Mouse (Mus musculus): Measurements from ENCODE around the gene Rab34.

Gene Rab34

DNA sequence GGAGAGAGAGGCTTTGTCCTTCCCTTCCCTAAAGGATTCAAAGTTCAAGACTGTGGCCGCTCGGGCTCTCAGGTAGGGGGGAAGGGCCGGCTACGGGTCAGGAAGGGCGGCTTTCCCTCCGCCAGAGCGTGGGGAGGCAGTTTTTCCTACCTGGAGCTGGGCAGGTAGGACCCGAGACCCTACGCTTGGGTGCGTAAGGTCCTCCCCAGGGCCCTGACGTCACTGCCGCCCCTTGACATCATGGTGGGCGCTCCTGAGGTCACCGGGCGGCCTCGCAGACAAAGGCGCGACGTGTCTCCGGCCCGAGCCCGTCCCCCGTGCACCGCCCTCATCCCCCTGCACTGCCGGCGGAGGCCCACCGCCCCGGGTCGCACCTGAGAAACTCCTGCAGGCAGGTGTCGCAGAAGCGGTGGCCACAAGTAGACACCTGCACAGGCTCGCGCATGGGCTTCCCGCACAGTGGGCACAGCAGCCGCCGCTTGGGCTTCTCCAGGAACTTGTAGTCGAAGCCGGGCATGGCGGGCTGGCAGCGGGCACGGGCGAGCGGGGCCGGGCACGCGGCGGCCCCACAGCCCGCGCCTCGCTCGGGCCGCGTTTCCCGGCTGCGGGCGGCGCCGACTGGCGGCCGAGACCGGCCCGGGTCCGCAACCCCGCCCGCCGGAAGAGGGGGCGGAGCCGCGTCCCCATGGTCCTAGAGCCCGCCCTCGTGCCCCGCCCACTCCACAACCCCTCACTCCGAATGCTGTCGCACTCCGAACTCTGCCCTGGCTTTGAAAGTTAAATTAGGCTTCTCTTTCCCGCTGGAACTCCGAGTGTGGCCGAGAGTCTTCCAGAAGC, 23.1 kb upstream of the Rab34 start, which contains the start of gene Traf4:
Traf4 (minus strand) TSS at position 666 of the 837 bp plus-strand sequence.
- DNase-seq (ENCODE audit: low spot score in 2 of 2): peak; percentile 60 to 70

DNA sequence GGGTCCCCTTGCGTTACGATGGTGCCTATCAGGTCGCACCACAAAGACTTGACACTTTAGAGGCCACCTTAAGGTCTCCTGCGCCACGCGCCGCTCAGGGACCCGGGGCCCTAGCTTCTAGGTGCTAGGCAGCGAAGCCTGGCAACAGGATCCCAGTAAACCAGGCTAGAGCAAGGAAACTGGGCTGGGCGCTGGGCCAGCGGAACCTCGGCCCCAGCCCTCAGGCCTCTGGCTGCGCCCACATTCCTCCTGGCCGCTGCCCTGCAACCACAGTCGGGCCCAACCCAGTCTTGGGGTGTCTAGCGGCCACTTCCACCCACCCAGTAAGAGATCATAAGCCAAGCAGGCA, 22.5 kb upstream of the Rab34 start:
- DNase-seq (ENCODE audit: low spot score in 2 of 2): no peak

DNA sequence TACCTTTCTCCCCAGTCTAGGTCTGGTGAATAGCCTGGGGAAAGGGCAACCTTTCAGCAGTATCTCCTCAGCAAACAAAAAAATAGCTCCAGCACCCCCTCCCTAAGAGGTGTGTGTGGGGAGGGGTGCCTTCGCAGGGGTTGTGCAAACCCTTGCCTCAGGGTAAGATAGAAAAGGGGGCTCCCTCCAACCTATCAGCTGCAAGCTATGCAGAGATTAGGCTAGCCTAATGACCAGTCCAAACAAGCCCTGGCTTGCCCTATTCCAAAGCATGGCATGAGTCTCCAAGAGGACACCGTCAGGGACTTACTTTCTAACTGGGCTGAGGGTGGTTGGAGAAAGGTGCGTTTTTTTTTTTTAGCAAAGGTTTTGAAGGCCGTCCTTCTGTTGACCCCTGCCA, 22.1 kb upstream of the Rab34 start:
- DNase-seq (ENCODE audit: low spot score in 2 of 2): no peak

DNA sequence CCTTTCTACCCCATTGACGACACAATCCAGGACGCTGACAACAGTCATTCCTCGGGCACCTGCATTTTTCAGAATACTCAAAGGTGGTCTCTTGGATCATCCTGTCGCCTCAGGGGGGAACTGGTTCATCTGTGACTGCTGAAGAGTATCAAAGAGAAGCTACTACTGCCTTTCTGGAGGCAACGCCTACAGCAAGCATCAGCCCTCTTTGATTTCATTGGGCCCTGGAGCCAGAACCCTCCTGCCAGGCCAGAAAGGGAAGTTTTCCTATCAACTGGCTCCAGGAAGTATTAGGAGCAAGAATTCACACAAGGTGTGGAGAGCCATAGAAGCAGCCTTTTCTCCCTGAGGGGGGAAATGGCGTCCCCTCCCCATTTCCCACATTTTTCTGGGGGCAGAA, 21.6 kb upstream of the Rab34 start:
- DNase-seq (ENCODE audit: low spot score in 2 of 2): no peak

DNA sequence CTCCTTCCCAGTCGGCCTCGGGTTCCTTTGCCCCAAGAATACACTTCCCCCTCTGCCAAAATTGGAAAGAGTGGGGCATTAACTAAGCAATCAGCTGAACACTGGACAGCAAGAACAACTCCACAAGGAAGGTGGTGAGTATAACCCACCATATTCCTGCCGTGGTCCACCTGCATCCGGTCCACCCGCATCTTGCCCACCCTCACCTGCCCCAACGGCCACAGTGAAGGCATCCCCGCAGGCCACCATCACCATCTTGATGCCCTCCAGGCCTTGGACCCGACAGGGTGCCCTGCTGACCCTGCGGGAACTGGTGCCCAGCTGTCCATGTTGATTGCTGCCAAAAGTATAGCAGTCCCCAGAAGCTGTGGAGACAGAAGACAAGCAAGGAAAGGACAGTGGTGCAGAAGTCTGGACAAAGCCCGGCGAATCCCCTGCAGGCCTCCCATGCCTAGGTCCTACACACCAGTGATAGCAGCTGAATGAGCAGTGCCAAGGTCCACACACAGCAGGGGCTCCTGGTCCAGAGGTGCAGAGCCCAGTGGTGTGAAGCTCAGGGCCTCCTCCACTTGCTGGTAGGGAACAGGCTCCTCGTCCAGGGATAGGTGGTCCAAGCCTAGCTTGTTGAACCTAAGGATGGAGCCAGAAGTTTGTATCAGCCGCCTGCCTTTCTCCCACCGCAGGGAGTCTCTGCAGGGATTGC, 20.8 kb upstream of the Rab34 start:
- DNase-seq (ENCODE audit: low spot score in 2 of 2): no peak

DNA sequence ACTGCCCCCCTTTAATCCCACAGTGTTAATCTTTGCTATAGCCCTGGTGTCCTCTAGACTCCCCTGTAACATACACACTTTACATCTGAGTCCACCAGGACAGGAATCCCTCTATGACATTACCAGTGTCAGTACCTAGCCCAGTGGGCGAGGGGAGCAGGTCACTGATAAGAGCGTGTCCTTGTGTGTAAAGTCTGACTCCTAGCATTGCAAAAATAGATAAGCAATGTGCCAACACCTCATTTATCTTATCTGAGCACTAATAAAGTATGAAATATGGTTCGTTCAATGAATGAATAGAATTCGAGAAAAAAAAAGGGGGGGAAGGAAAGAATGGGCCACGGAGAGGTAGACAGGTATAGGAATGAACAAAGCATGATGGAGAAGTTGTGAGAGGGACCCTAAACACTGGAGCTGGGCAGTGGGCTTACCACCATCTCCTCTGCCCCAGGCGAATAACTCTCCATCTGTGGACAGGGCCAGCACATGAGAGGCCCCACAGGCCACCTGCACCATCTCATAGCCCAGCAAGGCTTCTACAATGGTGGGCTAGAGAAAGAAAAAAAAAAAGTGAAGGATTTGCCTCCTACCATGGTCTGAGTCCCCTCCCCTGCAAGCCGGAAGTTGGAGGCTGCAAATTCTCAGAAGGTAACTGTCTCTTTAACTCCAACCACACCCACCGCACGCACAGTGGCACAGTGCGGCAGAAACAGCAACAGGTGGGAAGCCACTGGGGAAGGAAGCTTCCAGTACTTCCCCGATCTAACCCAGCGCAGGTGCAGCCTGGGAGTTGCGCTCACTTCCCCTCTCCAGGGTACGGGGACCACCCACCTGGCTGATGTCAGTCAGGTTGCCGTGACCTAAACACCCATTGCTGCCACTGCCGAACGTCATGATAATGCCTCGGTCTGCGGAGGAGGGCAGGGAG, 19.4 kb upstream of the Rab34 start:
- DNase-seq (ENCODE audit: low spot score in 2 of 2): peak in 1 of 2 experiments; percentile 65

DNA sequence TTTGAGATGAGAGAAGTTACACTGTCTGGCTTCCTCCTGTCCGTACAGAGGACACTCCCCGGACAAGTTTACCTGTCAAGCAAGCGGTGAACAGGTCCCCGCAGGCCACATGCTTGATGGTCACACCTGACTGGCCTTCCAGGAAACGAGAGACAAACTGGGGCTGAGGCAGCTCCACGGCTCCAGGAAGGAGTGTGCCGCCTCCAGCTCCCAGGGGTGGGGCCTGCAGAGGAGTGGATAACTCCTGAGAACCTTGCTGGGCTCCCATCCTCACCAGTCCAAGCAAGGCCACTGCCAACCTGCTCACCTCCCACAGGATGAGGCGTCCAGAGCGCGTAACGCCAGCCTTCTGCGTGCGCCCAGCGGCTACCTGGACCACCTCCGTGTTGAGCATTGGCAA, 17.9 kb upstream of the Rab34 start:
- no peak for DNase-seq (ENCODE audit: low spot score in 2 of 2)

DNA sequence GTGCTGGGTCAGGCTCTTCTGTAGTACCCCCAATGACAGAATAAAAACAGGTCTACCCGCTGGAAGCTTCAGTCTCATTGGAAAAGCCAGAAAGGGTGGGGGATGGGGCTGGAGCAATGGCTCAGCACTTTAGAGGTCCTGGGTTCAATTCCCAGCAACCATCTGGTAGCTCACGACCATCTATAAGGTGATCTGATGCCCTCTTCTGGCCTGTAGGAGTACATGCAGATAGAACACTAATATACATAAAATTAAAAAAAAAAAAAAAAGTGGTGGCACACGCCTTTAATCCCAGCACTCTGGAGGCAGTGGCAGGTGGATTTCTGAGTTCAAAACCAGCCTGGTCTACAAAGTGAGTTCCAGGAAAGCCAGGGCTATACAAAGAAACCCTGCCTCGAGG, 16.9 kb upstream of the Rab34 start:
- no peak for DNase-seq (ENCODE audit: low spot score in 2 of 2)

DNA sequence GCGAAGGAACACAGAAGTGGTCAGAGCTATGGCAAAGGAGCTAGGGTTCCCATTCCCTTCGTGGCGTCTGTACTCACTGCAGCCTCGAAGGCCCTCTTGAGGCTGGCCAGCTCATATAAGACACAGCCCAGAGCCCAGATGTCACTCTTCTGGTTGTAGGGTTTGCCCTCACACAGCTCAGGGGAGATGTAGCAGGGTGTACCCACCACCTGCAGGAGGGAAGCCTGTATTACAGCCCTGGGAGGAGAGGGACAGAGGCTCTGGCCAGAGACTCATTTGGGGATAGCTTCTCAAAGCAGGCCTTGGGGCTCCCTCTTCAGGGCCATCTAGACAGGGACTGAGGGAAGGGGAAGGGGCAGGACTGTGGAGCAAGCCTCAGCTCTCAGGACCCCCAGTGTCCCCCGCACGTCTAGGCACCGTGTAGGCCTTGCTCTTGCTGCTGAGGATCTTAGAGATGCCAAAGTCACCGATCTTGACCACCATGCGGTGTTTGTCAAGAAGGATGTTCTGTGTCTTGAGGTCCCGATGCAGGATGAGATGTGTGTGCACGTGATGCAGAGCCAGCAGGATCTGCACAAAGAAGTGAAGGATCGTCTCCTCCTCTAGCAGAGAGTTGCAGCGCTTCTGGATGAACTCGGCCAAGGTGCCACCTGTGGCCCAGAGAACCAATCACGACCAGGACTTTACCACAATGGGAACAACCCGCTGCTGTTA, 16.0 kb upstream of the Rab34 start:
- DNase-seq (ENCODE audit: low spot score in 2 of 2): peak in 1 of 2 experiments; percentile 21

DNA sequence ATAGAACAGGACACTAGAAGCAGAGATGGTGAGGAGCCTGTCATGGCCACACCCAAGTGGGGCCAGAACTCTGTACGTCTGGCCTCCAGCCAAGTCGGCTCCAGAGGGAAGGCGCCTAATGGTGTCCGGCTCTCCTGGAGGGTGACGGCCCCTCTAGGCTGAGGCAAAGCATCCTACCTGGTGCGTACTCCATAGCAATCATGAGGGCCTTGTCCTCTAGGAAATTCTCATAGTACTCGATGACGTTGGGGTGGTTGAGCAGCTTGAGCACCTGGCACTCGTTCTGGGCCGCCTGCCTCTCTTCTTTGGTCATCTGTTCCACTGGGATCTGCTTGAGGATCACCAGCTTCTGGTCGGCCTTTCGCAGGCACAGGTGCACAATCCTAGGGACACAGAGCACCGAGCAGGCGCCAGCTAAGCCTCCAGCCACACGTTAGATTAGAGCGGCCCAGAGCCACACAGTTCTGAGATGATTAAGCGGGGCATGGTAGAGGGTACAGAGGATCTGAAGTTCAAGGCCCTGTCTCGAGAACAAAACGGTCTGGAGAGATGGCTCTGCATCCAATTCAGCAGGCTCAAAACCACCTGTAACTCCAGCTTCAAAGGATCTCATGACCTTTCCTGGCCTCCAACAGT, 15.4 kb upstream of the Rab34 start:
- DNase-seq (ENCODE audit: low spot score in 2 of 2): no peak

DNA sequence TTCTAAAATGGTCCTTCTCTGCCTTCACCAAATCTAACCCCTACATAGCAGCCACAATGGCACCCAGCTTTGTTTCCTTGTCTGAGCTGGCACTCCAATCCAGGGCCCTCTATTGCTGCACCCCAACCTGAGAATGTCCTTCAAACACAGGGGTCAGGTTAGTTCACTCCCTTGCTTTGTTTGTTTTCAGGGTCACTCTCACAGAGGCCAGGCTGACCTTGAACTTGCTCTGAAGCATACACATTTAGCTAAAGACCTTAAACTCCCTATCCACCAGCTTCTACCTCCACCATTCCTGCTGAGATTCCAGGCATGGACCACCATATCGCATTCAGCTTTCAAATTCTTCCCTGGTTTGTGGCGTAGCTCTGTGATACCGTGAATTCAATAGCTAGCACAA, 13.7 kb upstream of the Rab34 start:
- no peak for DNase-seq (ENCODE audit: low spot score in 2 of 2)

DNA sequence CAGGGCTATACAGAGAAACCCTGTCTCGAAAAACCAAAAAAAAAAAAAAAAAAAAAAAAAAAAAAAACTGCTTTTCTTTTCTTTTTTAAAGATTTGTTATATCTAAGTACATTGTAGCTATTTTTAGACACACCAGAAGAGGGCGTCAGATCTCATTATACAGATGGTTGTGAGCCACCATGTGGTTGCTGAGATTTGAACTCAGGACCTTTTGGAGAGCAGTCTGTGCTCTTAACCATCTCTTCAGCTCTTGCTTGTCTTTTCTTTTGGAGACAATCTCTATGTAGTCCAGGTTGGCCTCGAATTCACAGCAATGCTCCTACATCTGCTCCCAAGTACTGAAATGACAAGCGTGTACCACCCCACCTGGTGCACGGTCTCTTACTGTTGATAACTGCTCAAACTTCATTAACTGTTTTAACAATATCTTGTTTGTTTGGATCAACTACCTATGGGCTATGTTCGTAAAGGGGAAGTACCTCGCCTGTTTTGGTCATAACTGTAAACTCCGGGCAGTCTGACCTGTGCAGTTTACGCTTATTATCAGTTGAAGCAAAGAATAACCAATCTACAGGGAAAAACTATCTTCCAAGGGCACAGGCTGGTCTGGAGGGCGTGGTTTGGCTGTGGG, 12.3 kb upstream of the Rab34 start:
- DNase-seq (ENCODE audit: low spot score in 2 of 2): no peak

DNA sequence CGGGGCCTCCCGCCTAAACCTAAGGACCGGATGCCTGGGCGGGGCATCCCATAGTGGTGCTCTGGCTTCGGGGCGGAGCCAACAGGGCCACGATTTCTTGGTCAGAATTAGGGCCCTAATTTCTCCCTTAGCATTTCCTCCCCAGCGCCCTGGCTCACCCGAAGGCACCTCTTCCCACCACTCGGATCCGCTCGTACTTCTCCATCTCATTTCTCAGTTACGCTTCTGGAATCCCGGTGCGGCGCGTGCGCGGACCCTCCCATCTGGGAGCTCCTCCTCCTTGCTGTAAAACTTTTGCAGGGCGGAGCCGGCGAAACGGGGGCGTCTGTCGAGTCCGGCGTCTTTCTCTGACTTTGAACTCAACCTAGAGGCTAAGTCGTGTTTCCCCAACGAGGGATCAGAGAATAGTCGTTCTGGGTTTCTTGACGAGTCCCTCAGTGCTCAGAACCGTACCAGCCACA, 11.8 kb upstream of the Rab34 start, which contains the start of the genes Nek8 and Tlcd1:
Nek8 (minus strand) TSS at position 274 of the 461 bp plus-strand sequence.
Tlcd1 (plus strand) TSS at position 310 of the 461 bp plus-strand sequence.
- peak; percentile 89 to 91 for DNase-seq (ENCODE audit: low spot score in 2 of 2)

DNA sequence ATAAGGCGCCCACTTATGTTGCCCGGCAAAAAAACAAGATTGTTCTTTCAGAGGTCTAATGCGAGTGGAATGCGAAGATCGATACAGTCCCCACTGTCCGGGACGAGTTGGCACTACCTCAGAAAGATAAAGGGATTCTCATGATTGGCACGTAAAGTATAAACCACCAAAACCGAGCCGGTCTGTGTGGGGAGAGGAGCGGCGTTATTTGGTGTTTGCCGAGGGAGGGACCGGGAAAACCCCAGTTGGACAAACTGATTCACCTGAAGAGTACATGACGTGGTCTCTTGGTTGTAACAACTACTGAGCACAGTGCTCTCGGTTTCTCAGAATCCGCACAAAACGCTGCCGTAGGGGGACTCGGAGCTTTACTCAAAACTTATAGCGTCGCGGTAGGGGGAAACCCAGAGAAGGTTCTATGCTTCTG, 11.3 kb upstream of the Rab34 start:
- peak; percentile 60 to 72 for DNase-seq (ENCODE audit: low spot score in 2 of 2)

DNA sequence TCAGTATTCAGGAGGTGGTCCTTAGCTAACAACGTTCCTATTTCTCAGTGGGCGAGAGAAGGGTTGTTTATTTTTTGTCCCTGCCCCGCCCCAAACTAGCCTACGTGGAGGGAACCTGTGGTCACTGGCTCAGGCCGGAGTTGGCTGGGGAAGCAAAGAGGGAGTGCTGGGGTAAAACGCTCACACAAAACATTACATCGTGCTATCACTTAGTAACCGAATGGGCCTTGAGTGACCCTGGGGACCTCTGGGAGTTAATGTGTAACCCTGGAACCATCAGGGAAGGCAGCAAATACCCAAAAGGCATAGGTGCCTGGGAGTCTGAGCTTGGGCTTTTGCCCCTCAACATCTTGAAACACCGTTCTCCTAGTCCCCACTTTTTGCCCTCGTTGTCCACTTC, 10.8 kb upstream of the Rab34 start:
- peak in 1 of 2 experiments; percentile 49 for DNase-seq (ENCODE audit: low spot score in 2 of 2)

DNA sequence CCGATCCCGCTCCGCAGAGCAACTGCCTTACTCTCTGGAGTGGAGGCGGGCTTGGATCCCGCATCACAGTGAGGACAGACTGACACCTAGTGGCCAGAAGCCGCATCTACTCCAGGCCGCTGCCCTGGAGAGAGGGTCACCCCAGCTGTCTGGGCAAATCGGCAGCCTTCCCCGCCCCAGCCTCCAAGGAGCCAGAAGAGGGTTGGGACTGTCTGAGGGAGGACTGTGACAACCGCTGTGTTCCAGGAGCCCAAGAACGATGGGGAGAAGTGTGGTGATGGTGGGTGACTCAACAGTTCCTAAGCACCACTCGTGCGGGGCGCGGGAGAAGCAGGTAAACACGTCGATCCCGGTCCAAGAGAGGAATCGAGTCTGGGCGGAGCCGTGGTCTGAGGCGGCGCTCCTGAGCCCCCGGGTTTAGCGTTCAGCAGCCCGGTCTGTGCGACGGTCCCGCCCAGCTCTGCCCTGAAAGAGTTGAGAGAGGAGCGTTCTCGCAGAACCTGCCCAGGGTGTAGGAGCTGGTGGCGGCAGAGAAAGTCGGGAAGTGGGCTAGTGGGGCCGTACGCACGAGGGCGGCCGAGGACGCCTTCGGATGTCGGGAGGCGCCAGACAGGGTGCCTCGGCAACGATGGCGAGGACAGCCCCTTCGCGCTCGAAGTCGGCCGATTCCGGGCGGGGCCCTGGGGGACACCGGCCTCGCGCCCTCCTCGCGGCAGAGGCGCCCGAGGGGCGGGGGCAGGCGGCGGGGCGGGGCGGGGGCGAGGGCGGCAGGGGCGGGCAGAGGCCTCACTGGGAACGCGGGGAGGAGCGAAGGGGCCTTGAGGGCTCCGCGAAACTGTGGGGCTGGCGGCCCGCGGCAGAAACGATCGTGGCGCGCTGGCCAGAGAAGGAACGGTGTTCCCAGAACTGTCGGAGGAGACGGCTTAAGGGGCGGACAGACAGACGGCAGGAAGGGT, 10.0 kb upstream of the Rab34 start:
- peak; percentile 86 to 89 for DNase-seq (ENCODE audit: low spot score in 2 of 2)

DNA sequence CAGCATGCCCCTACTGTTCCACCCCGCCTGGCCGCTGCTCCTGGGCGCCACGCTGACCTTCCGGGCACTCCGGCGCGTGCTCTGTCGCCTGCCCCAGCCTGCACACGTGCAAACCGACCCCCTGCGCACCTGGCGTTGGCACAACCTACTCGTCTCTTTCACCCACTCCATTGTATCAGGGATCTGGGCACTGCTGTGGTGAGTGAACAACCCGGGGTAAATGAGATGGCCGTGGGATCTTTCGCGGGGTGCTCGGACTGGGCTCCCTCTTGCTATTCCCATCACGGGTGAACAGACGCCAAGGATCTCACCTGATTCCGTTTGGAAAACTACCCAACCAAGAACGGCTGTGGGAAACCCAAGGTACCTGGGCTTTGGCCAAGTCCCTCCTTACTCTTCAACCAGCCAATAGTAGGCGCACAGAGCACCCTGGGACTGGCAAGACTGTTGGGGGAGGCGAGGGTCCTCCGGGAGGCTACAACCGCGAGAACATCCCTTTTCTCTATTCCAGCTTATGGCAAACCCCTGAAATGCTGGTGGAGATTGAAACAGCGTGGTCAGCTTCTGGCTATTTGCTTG, 9.3 kb upstream of the Rab34 start:
- no peak for DNase-seq (ENCODE audit: low spot score in 2 of 2)

DNA sequence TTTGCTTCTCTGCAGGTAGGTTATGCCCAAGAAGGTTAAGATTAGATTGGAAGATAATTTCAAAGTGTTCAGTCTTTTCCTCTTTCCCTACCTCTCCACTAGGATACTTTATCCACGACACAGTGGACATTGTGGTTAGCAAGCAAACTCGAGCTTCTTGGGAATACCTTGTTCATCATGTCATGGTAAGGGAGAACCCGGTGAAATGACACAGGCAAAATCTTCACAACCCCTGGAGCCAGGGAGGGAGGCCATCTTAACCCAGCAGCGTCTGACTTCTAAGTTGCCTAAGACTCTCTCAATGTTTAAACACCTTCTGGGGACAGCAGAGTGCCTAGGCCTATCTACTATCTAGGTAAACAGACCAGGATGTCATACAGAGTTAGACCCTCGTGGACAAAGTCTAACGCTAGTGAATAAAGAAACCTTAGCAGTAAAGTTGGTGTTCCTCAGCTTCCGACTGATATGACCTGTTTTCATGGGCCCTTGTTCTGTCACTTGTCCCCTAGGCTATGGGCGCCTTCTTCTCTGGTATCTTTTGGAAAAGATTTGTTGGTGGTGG, 8.7 kb upstream of the Rab34 start:
- no peak for DNase-seq (ENCODE audit: low spot score in 2 of 2)
